Comparison of ENCODE assay signal across 8 mouse cellular contexts in genomic region chr10:100588932-100589388, GRCm38 (mm10). TPM values are rescaled to one million over a fixed set of nuclear protein-coding genes. Genes with fewer than 3 reads are reported as not detected.
A peak's percentile ranks its signal among the peaks of the same experiment; 100 is the strongest.
DNase-seq lines count a peak whose midpoint lies in the region; ATAC-seq and TF ChIP-seq lines count a peak whose summit lies in the region.

No protein-coding gene starts in this region.

- no peak overlapping the region for H3K27ac ChIP-seq in embryonic fibroblast, embryonic 13.5 days (ENCODE audit: insufficient read depth, low read length)
- H3K27ac ChIP-seq in heart, embryonic 10.5 days = peak overlapping the region; percentile 88
- H3K27ac ChIP-seq in kidney, embryonic 14.5 days (ENCODE audit: low read depth, low read length) = peak overlapping the region; percentile 48; the same call in 1 of the 2 replicates
- H3K27ac ChIP-seq in limb, embryonic 14.5 days (replicated peaks; ENCODE audit: low read depth, low read length) = peak overlapping the region; percentile 59; the same call in 1 of the 2 replicates
- peak overlapping the region; percentile 85 for H3K27ac ChIP-seq in midbrain, embryonic 16.5 days (ENCODE audit: low read length)
- 0 out of 2 replicates have a peak overlapping the region, but pooled peaks have one; percentile 17 for H3K27ac ChIP-seq in spleen, adult 2 months (ENCODE audit: insufficient read depth, low read length)

- peak; percentile 86 for TF ChIP-seq POLR2A in embryonic fibroblast, embryonic 13.5 days (IDR thresholded peaks at IDR 0.05; ENCODE audit: low read depth, low read length)
- peak; percentile 81; the same call in 1 of the 2 replicates for TF ChIP-seq POLR2A in limb, embryonic 14.5 days (IDR thresholded peaks at IDR 0.05; ENCODE audit: borderline replicate concordance, extremely low read depth, insufficient read depth, insufficient read length)
- peak; percentile 25; the same call in 1 of the 2 replicates for TF ChIP-seq POLR2A in spleen, adult 2 months (IDR thresholded peaks at IDR 0.05; ENCODE audit: low read depth, low read length)

- 0% methylated on average over 31 of the region's 31 CpGs for WGBS in heart, embryonic 10.5 days
- under 1% methylated on average over 31 of the region's 31 CpGs for WGBS in kidney, embryonic 14.5 days
- WGBS in limb, embryonic 14.5 days = 4% methylated on average over 30 of the region's 31 CpGs
- WGBS in midbrain, embryonic 16.5 days = under 1% methylated on average over 31 of the region's 31 CpGs
- WGBS in spleen, adult 2 months = under 1% methylated on average over 31 of the region's 31 CpGs

- no peaks in the 10 kb centered on the region; the same call in 1 of the 2 replicates for H3K4me1 ChIP-seq in embryonic fibroblast, embryonic 13.5 days (ENCODE audit: control insufficient read depth, insufficient read depth, low read length)
- H3K4me1 ChIP-seq in heart, embryonic 10.5 days = 0 out of 2 replicates have a peak, but pooled peaks cover 6% of the 10 kb centered on the region
- peaks cover 5% of the 10 kb centered on the region; the same call in 1 of the 2 replicates for H3K4me1 ChIP-seq in kidney, embryonic 14.5 days (ENCODE audit: control insufficient read depth, insufficient read depth, low read length)
- 0 out of 2 replicates have a peak, but pooled peaks cover 2% of the 10 kb centered on the region for H3K4me1 ChIP-seq in limb, embryonic 14.5 days (ENCODE audit: control insufficient read depth, insufficient read depth, low read length)
- H3K4me1 ChIP-seq in midbrain, embryonic 16.5 days (ENCODE audit: control insufficient read depth, insufficient read depth, low read length) = peaks cover 13% of the 10 kb centered on the region
- 0 out of 2 replicates have a peak, but pooled peaks cover 2% of the 10 kb centered on the region for H3K4me1 ChIP-seq in spleen, adult 2 months (ENCODE audit: control insufficient read depth, insufficient read depth, insufficient read length)

- peak; percentile 89 for DNase-seq in B cell, adult 2 months
- peak; percentile 97 for DNase-seq in brain, adult 2 months (ENCODE audit: low read depth, low spot score)
- peak; percentile 95 for DNase-seq in heart, embryonic 10.5 days (ENCODE audit: low spot score)
- peak; percentile 95 for DNase-seq in limb, embryonic 14.5 days (ENCODE audit: low spot score)
- DNase-seq in spleen, adult 2 months (ENCODE audit: low read depth in 1 of 2, low spot score in 2 of 2) = peak; percentile 57 to 83

- no peaks in the 10 kb centered on the region for H3K27me3 ChIP-seq in heart, embryonic 10.5 days (ENCODE audit: insufficient read depth, poor library complexity, severe bottlenecking)
- H3K27me3 ChIP-seq in kidney, embryonic 14.5 days (ENCODE audit: control insufficient read depth, insufficient read depth, low read length) = no peaks in the 10 kb centered on the region
- no peaks in the 10 kb centered on the region for H3K27me3 ChIP-seq in limb, embryonic 14.5 days (ENCODE audit: control insufficient read depth, insufficient read depth, low read length)
- no peaks in the 10 kb centered on the region for H3K27me3 ChIP-seq in midbrain, embryonic 16.5 days (ENCODE audit: control insufficient read depth, insufficient read depth, low read depth, low read length)
- no peaks in the 10 kb centered on the region for H3K27me3 ChIP-seq in spleen, adult 2 months (ENCODE audit: control insufficient read depth, insufficient read depth, low read length)

- H3K36me3 ChIP-seq in heart, embryonic 10.5 days = 0 out of 2 replicates have a peak, but pooled peaks cover 5% of the 10 kb centered on the region
- no peaks in the 10 kb centered on the region; the same call in 1 of the 2 replicates for H3K36me3 ChIP-seq in kidney, embryonic 14.5 days (ENCODE audit: control insufficient read depth, insufficient read depth, low read length)
- H3K36me3 ChIP-seq in limb, embryonic 14.5 days (ENCODE audit: control insufficient read depth, insufficient read depth, low read length) = no peaks in the 10 kb centered on the region
- peaks cover 8% of the 10 kb centered on the region; the same call in 1 of the 2 replicates for H3K36me3 ChIP-seq in midbrain, embryonic 16.5 days (ENCODE audit: control insufficient read depth, insufficient read depth, low read length)
- H3K36me3 ChIP-seq in spleen, adult 2 months (ENCODE audit: control insufficient read depth, insufficient read depth, low read length) = no peaks in the 10 kb centered on the region

- peak; percentile 99 for ATAC-seq in kidney, embryonic 14.5 days (ENCODE audit: low FRiP score, low TSS enrichment)
- ATAC-seq in limb, embryonic 14.5 days (ENCODE audit: low FRiP score, low read depth) = peak; percentile 99
- peak; percentile 100 for ATAC-seq in midbrain, embryonic 16.5 days

- H3K4me2 ChIP-seq in kidney, embryonic 14.5 days (replicated peaks; ENCODE audit: low read depth, low read length) = peak overlapping the region; percentile 70
- peak overlapping the region; percentile 68 for H3K4me2 ChIP-seq in limb, embryonic 14.5 days (replicated peaks; ENCODE audit: low read depth, low read length, severe bottlenecking)
- H3K4me2 ChIP-seq in midbrain, embryonic 16.5 days (ENCODE audit: low read length) = peak overlapping the region; percentile 85

- no peak for TF ChIP-seq CTCF in embryonic fibroblast, embryonic 13.5 days (IDR thresholded peaks at IDR 0.05; ENCODE audit: borderline replicate concordance, insufficient read depth, low read length)
- TF ChIP-seq CTCF in spleen, adult 2 months (IDR thresholded peaks at IDR 0.05; ENCODE audit: extremely low read depth, insufficient read depth, insufficient read length, insufficient replicate concordance) = no peak

- H3K4me3 ChIP-seq in embryonic fibroblast, embryonic 13.5 days (ENCODE audit: insufficient read depth, low read length) = peak overlapping the region; percentile 85
- peak overlapping the region; percentile 80 for H3K4me3 ChIP-seq in heart, embryonic 10.5 days
- peak overlapping the region; percentile 69 for H3K4me3 ChIP-seq in kidney, embryonic 14.5 days (ENCODE audit: low read length)
- peak overlapping the region; percentile 69 for H3K4me3 ChIP-seq in limb, embryonic 14.5 days (replicated peaks; ENCODE audit: low read length)
- H3K4me3 ChIP-seq in midbrain, embryonic 16.5 days (ENCODE audit: low read depth, low read length) = peak overlapping the region; percentile 63
- H3K4me3 ChIP-seq in spleen, adult 2 months (ENCODE audit: extremely low read depth, insufficient read depth, insufficient read length) = peak overlapping the region; percentile 98

- H3K9me3 ChIP-seq in heart, embryonic 10.5 days = no peaks in the 10 kb centered on the region
- H3K9me3 ChIP-seq in kidney, embryonic 14.5 days (ENCODE audit: control insufficient read depth, low read length) = no peaks in the 10 kb centered on the region
- H3K9me3 ChIP-seq in limb, embryonic 14.5 days (ENCODE audit: control insufficient read depth, low read length) = no peaks in the 10 kb centered on the region
- no peaks in the 10 kb centered on the region for H3K9me3 ChIP-seq in midbrain, embryonic 16.5 days (replicated peaks; ENCODE audit: control insufficient read depth, low read length, poor library complexity, severe bottlenecking)

- peak overlapping the region; percentile 76 for H3K9ac ChIP-seq in kidney, embryonic 14.5 days (ENCODE audit: low read depth, low read length)
- peak overlapping the region; percentile 70 for H3K9ac ChIP-seq in limb, embryonic 14.5 days (ENCODE audit: low read depth, low read length, severe bottlenecking)
- H3K9ac ChIP-seq in midbrain, embryonic 16.5 days (ENCODE audit: low read depth, low read length) = peak overlapping the region; percentile 78

RNA-seq across cellular contexts. Expression of gene 4930430F08Rik, which starts 1.3 kb away (rescaled TPM):
- 14.4 and 15.5 TPM in 2 replicates for polyA plus RNA-seq in embryonic fibroblast, embryonic 13.5 days (2011; ENCODE audit: insufficient read length, low read depth, missing spikeins)
- polyA plus RNA-seq in heart, embryonic 10.5 days (2016; fragmentation: Nextera tagmentation; extraction: Ambion mirVana) = 7.9 and 8.6 TPM in 2 replicates
- 11.9 and 12.4 TPM in 2 replicates for polyA plus RNA-seq in kidney, embryonic 14.5 days (2014; fragmentation: Nextera tagmentation; extraction: Ambion mirVana)
- polyA plus RNA-seq in limb, embryonic 14.5 days (2012; rRNA removed) = 8.9 and 15.3 TPM in 2 replicates
- 9.8 and 11.3 TPM in 2 replicates for polyA plus RNA-seq in limb, embryonic 14.5 days (2014; fragmentation: Nextera tagmentation; extraction: Ambion mirVana)
- 14.4 and 16.6 TPM in 2 replicates for polyA plus RNA-seq in midbrain, embryonic 16.5 days (2015; fragmentation: Nextera tagmentation; extraction: Ambion mirVana)
- 4.9 and 5.0 TPM in 2 replicates for polyA plus RNA-seq in spleen, adult 2 months (2012; rRNA removed)

RNA-seq across cellular contexts. Expression of gene 1700017N19Rik, which starts 1.3 kb away (rescaled TPM):
- polyA plus RNA-seq in embryonic fibroblast, embryonic 13.5 days (2011; ENCODE audit: insufficient read length, low read depth, missing spikeins) = not detected in 2 replicates
- polyA plus RNA-seq in heart, embryonic 10.5 days (2016; fragmentation: Nextera tagmentation; extraction: Ambion mirVana) = not detected in 2 replicates
- polyA plus RNA-seq in kidney, embryonic 14.5 days (2014; fragmentation: Nextera tagmentation; extraction: Ambion mirVana) = not detected in 2 replicates
- not detected in 2 replicates for polyA plus RNA-seq in limb, embryonic 14.5 days (2012; rRNA removed)
- not detected in 2 replicates for polyA plus RNA-seq in limb, embryonic 14.5 days (2014; fragmentation: Nextera tagmentation; extraction: Ambion mirVana)
- polyA plus RNA-seq in midbrain, embryonic 16.5 days (2015; fragmentation: Nextera tagmentation; extraction: Ambion mirVana) = 0.23 and 0.26 TPM in 2 replicates
- not detected in 2 replicates for polyA plus RNA-seq in spleen, adult 2 months (2012; rRNA removed)

Comparison
In these comparisons a context has a peak if more than half of its experiments do, and no peak if none do; other contexts are left out.
1. POLR2A ChIP-seq: peak in every context shown above with its lines; median percentile 86 in embryonic fibroblast, embryonic 13.5 days; 81 in limb, embryonic 14.5 days; 25 in spleen, adult 2 months.